9 mouse cellular contexts compared by ENCODE assay signal in genomic region chr2:73925089-73925488, GRCm38 (mm10). TPM values are rescaled to one million over a fixed set of nuclear protein-coding genes. Genes with fewer than 3 reads are reported as not detected.
DNase-seq lines count a peak whose midpoint lies in the region; ATAC-seq lines count a peak whose summit lies in the region.
"Had no signal": no experiment of that assay in that cellular context is flagged by ENCODE, and none has a peak within 500 bp of the region (broad histone marks: within the 10 kb centered on the region; RNA-seq: fewer than 3 reads in every experiment).

No protein-coding gene starts in this region.

- DNase-seq in heart, adult 18-20 months: peak; percentile 28 to 30
- peak; percentile 93 for DNase-seq in cerebellum, adult 9-11 months
- DNase-seq in kidney, adult 18-20 months: peak; percentile 72
- DNase-seq in left cerebral cortex, postnatal 25 days (ENCODE audit: low spot score in 2 of 2): peak; percentile 86 to 91
- peak; percentile 94 for DNase-seq in midbrain, embryonic 14.5 days

- intact Hi-C loops in left cerebral cortex, postnatal 25 days (cut with DNase I): loop anchor here (2.0 to 5.0 kb wide), 2 partner anchors 74 to 737 kb away; no protein-coding TSS in a partner anchor

- no peak overlapping the region for H3K4me3 ChIP-seq in heart, embryonic 12.5 days
- no peak overlapping the region for H3K4me3 ChIP-seq in midbrain, embryonic 14.5 days (replicated peaks; ENCODE audit: low read depth, low read length)
- no peak overlapping the region for H3K4me3 ChIP-seq in stomach, embryonic 15.5 days (replicated peaks)
- H3K4me3 ChIP-seq: heart, embryonic 15.5 days had no signal

- H3K27ac ChIP-seq in heart, embryonic 12.5 days (ENCODE audit: poor library complexity, severe bottlenecking): no peak overlapping the region
- H3K27ac ChIP-seq in midbrain, embryonic 14.5 days (replicated peaks; ENCODE audit: low read depth, low read length): no peak overlapping the region
- no peak overlapping the region for H3K27ac ChIP-seq in stomach, embryonic 15.5 days
- H3K27ac ChIP-seq: heart, embryonic 15.5 days had no signal

- H3K4me1 ChIP-seq in heart, embryonic 12.5 days (replicated peaks): 0 out of 2 replicates have a peak, but pooled peaks cover 3% of the 10 kb centered on the region
- no peaks in the 10 kb centered on the region for H3K4me1 ChIP-seq in midbrain, embryonic 14.5 days (ENCODE audit: control insufficient read depth, insufficient read depth, low read length)
- H3K4me1 ChIP-seq in stomach, embryonic 15.5 days: no peaks in the 10 kb centered on the region
- H3K4me1 ChIP-seq: heart, embryonic 15.5 days had no signal

- 0 out of 2 replicates have a peak, but pooled peaks cover 3% of the 10 kb centered on the region for H3K9me3 ChIP-seq in heart, embryonic 12.5 days (replicated peaks)
- H3K9me3 ChIP-seq in midbrain, embryonic 14.5 days (ENCODE audit: control insufficient read depth, low read length): no peaks in the 10 kb centered on the region
- no peaks in the 10 kb centered on the region for H3K9me3 ChIP-seq in stomach, embryonic 15.5 days
- H3K9me3 ChIP-seq: heart, embryonic 15.5 days had no signal

- H3K27me3 ChIP-seq in heart, embryonic 12.5 days (replicated peaks): no peaks in the 10 kb centered on the region
- no peaks in the 10 kb centered on the region for H3K27me3 ChIP-seq in midbrain, embryonic 14.5 days (ENCODE audit: control insufficient read depth, insufficient read depth, low read length)
- H3K27me3 ChIP-seq in stomach, embryonic 15.5 days (replicated peaks): no peaks in the 10 kb centered on the region
- H3K27me3 ChIP-seq: heart, embryonic 15.5 days had no signal

- WGBS in heart, embryonic 12.5 days: 28% methylated on average over 5 of the region's 5 CpGs
- WGBS in midbrain, embryonic 14.5 days: 19% methylated on average over 5 of the region's 5 CpGs
- WGBS in stomach, embryonic 15.5 days: 18% methylated on average over 5 of the region's 5 CpGs

- H3K9ac ChIP-seq in heart, embryonic 12.5 days: no peak overlapping the region
- H3K9ac ChIP-seq in midbrain, embryonic 14.5 days (replicated peaks; ENCODE audit: low read length): no peak overlapping the region
- H3K9ac ChIP-seq in stomach, embryonic 15.5 days: no peak overlapping the region
- H3K9ac ChIP-seq: heart, embryonic 15.5 days had no signal

- H3K36me3 ChIP-seq in heart, embryonic 12.5 days: no peaks in the 10 kb centered on the region
- no peaks in the 10 kb centered on the region for H3K36me3 ChIP-seq in midbrain, embryonic 14.5 days (ENCODE audit: control insufficient read depth, insufficient read depth, low read length)
- H3K36me3 ChIP-seq in stomach, embryonic 15.5 days: no peaks in the 10 kb centered on the region
- H3K36me3 ChIP-seq: heart, embryonic 15.5 days had no signal

- H3K4me2 ChIP-seq in heart, embryonic 12.5 days: no peak overlapping the region
- H3K4me2 ChIP-seq in midbrain, embryonic 14.5 days (ENCODE audit: low read length): no peak overlapping the region
- no peak overlapping the region for H3K4me2 ChIP-seq in stomach, embryonic 15.5 days
- H3K4me2 ChIP-seq: heart, embryonic 15.5 days had no signal

- no peak for ATAC-seq in heart, embryonic 12.5 days (ENCODE audit: insufficient number of reproducible peaks, low FRiP score)
- peak; percentile 97 for ATAC-seq in frontal cortex, adult (ENCODE audit: low TSS enrichment)
- ATAC-seq in midbrain, embryonic 14.5 days (ENCODE audit: low FRiP score, low TSS enrichment): peak; percentile 58
- peak; percentile 43; the same call in 1 of the 2 replicates for ATAC-seq in stomach, embryonic 15.5 days (ENCODE audit: insufficient read depth, low FRiP score, low read depth)

RNA-seq across cellular contexts. Expression of gene Atp5g3, which starts 14.0 kb away (rescaled TPM):
- 1,000 to 10,000 TPM; 3,414 to 3,928 TPM for total RNA-seq in heart, adult 18-20 months (2021)
- 1,951 and 2,142 TPM in 2 replicates for polyA plus RNA-seq in heart, embryonic 12.5 days (2016; fragmentation: Nextera tagmentation; extraction: Ambion mirVana)
- total RNA-seq in left cerebral cortex, postnatal 25 days (2021): 100 to 1,000 TPM; 538 to 575 TPM
- polyA plus RNA-seq in midbrain, embryonic 14.5 days (2014; fragmentation: Nextera tagmentation; extraction: Ambion mirVana): 1,023 and 1,183 TPM in 2 replicates
- polyA plus RNA-seq in stomach, embryonic 15.5 days (2015; fragmentation: Nextera tagmentation; extraction: Ambion mirVana): 1,258 and 1,262 TPM in 2 replicates

RNA-seq across cellular contexts. Expression of gene Atf2, which starts 32.6 kb away (rescaled TPM):
- total RNA-seq in heart, adult 18-20 months (2021): 10 to 100 TPM; 40.5 to 46.1 TPM
- 47.9 and 50.3 TPM in 2 replicates for polyA plus RNA-seq in heart, embryonic 12.5 days (2016; fragmentation: Nextera tagmentation; extraction: Ambion mirVana)
- total RNA-seq in left cerebral cortex, postnatal 25 days (2021): 100 to 1,000 TPM; 165 to 171 TPM
- polyA plus RNA-seq in midbrain, embryonic 14.5 days (2014; fragmentation: Nextera tagmentation; extraction: Ambion mirVana): 101 and 122 TPM in 2 replicates
- 56.0 and 67.6 TPM in 2 replicates for polyA plus RNA-seq in stomach, embryonic 15.5 days (2015; fragmentation: Nextera tagmentation; extraction: Ambion mirVana)

Comparison
In these comparisons a context has a peak if more than half of its experiments do, and no peak if none do; other contexts are left out.
1. DNase-seq: peak in every context shown above with its lines; median percentile 94 in midbrain, embryonic 14.5 days; 93 in cerebellum, adult 9-11 months; 88 in left cerebral cortex, postnatal 25 days; 72 in kidney, adult 18-20 months; 29 in heart, adult 18-20 months.